ENCODE assay signal across 30 mouse cellular contexts in the genomic region with DNA sequence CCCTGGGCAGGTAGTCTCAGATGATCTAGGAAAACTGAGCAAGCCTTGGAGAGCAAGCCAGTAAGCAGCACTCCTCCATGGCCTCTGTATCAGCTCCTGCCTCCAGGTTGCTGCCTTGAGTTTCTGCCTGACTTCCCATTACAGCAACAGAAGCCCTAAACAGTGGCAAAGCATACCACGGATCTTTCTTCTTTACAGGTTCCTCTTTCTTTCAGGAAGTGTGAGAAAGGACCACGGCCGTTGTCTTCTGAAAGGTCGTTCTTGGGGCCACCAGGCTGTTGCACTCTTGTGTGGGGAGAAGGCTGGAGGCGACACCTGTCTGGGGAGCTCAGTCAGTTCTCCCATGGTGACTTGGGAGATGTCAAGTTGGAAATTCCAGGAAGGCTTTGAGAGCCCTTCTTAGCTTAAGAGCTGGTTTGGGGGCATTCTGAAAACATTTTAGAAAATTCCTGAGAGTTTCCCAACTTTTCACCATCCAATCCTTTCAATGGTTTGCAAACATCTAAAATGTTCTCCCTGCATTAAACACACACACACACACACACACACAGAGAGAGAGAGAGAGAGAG. TPM values are rescaled to one million over a fixed set of nuclear protein-coding genes. Genes with fewer than 3 reads are reported as not detected.
A peak's percentile ranks its signal among the peaks of the same experiment; 100 is the strongest.
DNase-seq lines count a peak whose midpoint lies in the region; ATAC-seq and TF ChIP-seq lines count a peak whose summit lies in the region.
"Had no signal": no experiment of that assay in that cellular context is flagged by ENCODE, and none has a peak within 500 bp of the region (broad histone marks: within the 10 kb centered on the region; RNA-seq: fewer than 3 reads in every experiment).

No protein-coding gene starts in this region.

- H3K36me3 ChIP-seq in lung, embryonic 14.5 days (ENCODE audit: insufficient read depth): no peaks in the 10 kb centered on the region
- H3K36me3 ChIP-seq: heart, embryonic 13.5 days; intestine, embryonic 15.5 days; limb, embryonic 10.5 days; limb, embryonic 15.5 days had no signal

- no peak for TF ChIP-seq CTCF in lung, embryonic 14.5 days (IDR thresholded peaks at IDR 0.05; ENCODE audit: low read depth)

- no peaks in the 10 kb centered on the region for H3K9me3 ChIP-seq in lung, embryonic 14.5 days (ENCODE audit: low read depth, low read length)
- H3K9me3 ChIP-seq: heart, embryonic 13.5 days; intestine, embryonic 15.5 days; limb, embryonic 15.5 days had no signal

- WGBS in lung, embryonic 14.5 days: 48% methylated on average over 5 of the region's 5 CpGs

- H3K9ac ChIP-seq in lung, embryonic 14.5 days: no peak overlapping the region
- H3K9ac ChIP-seq: heart, embryonic 13.5 days; intestine, embryonic 15.5 days; limb, embryonic 15.5 days; liver, embryonic 14.5 days had no signal

- no peak for ATAC-seq in lung, embryonic 14.5 days (ENCODE audit: insufficient read depth)
- peak; percentile 83 for ATAC-seq in common myeloid progenitor, adult 5-6 weeks (replicated peaks; ENCODE audit: low read depth, poor library complexity, severe bottlenecking)
- 0 out of 2 replicates have a peak, but pooled peaks have one; percentile 40 for ATAC-seq in monocyte, adult 5-6 weeks (replicated peaks; ENCODE audit: insufficient number of reproducible peaks, low FRiP score, low TSS enrichment, poor library complexity, severe bottlenecking)
- ATAC-seq: forebrain, embryonic 14.5 days; hindbrain, postnatal 0 days; intestine, embryonic 15.5 days had no signal

- no peaks in the 10 kb centered on the region for H3K4me1 ChIP-seq in lung, embryonic 14.5 days (ENCODE audit: insufficient read depth)
- H3K4me1 ChIP-seq: heart, embryonic 13.5 days; intestine, embryonic 15.5 days; limb, embryonic 10.5 days; limb, embryonic 15.5 days had no signal

- no peak overlapping the region for H3K4me3 ChIP-seq in lung, embryonic 14.5 days (ENCODE audit: low read depth, low read length)
- H3K4me3 ChIP-seq: heart, adult 2 months; heart, embryonic 13.5 days; intestine, embryonic 15.5 days; limb, embryonic 10.5 days; limb, embryonic 15.5 days had no signal

- no peaks in the 10 kb centered on the region for H3K27me3 ChIP-seq in lung, embryonic 14.5 days (ENCODE audit: insufficient read depth, low read length)
- H3K27me3 ChIP-seq: intestine, embryonic 15.5 days; limb, embryonic 15.5 days had no signal

- peak; percentile 17 for DNase-seq in lung, embryonic 14.5 days
- DNase-seq in lung, postnatal 10 days: no peak
- DNase-seq in 416B (ENCODE audit: low read depth): peak; percentile 48
- no peak for DNase-seq in layer of hippocampus, postnatal 14 days (ENCODE audit: low spot score in 2 of 2)
- DNase-seq in cerebellum, postnatal 36 days: no peak
- no peak for DNase-seq in heart, adult 9 months (ENCODE audit: low spot score in 2 of 2)
- DNase-seq: adrenal gland, adult 8-10 months; cerebellum, adult 2 months; cerebellum, postnatal 14 days; gastrocnemius, postnatal 25 days; heart, adult 2 months; heart, postnatal 10 days; kidney, adult 2 months; kidney, postnatal 36 days; layer of hippocampus, postnatal 36 days; midbrain, embryonic 14.5 days; right cerebral cortex, adult 18-20 months; spleen, adult 18-20 months; thymus, adult 18-20 months; thymus, postnatal 36 days had no signal

- no peak overlapping the region for H3K4me2 ChIP-seq in lung, embryonic 14.5 days
- H3K4me2 ChIP-seq: heart, embryonic 13.5 days; intestine, embryonic 15.5 days; limb, embryonic 15.5 days had no signal

- H3K27ac ChIP-seq in lung, embryonic 14.5 days (ENCODE audit: low read depth): no peak overlapping the region
- H3K27ac ChIP-seq: heart, adult 2 months; heart, embryonic 13.5 days; hindbrain, postnatal 0 days; intestine, embryonic 15.5 days; limb, embryonic 10.5 days; limb, embryonic 15.5 days; liver, embryonic 14.5 days; stomach, postnatal 0 days had no signal

RNA-seq across cellular contexts. Expression of a gene that starts 8.8 kb away (rescaled TPM):
- 53.9 and 65.0 TPM in 2 replicates for polyA plus RNA-seq in lung, embryonic 14.5 days (2014; fragmentation: Nextera tagmentation; extraction: Ambion mirVana)
- total RNA-seq in common myeloid progenitor, adult 5-6 weeks (2017): 38.4 and 48.4 TPM in 2 replicates
- total RNA-seq in monocyte, adult 5-6 weeks (2017): 70.5 to 97.7 TPM (median 92.7 TPM) in 3 replicates
- total RNA-seq in layer of hippocampus, postnatal 14 days (2021): 10 to 100 TPM; 84.1 to 90.7 TPM

Comparison
In these comparisons a context has a peak if more than half of its experiments do, and no peak if none do; other contexts are left out.
1. DNase-seq: peak in lung, embryonic 14.5 days (single experiment) and 416B (single experiment); none in lung, postnatal 10 days (single experiment), layer of hippocampus, postnatal 14 days (0 of 2), cerebellum, postnatal 36 days (0 of 2) and heart, adult 9 months (0 of 2).